Mouse (Mus musculus): ENCODE results near the gene Ext2.

The Ext2 gene

GRCm38 (mm10) chr2:93739044-93739569 is 83.3 kb downstream of the Ext2 start:
- CTCF ChIA-PET = no interaction called here

DNA sequence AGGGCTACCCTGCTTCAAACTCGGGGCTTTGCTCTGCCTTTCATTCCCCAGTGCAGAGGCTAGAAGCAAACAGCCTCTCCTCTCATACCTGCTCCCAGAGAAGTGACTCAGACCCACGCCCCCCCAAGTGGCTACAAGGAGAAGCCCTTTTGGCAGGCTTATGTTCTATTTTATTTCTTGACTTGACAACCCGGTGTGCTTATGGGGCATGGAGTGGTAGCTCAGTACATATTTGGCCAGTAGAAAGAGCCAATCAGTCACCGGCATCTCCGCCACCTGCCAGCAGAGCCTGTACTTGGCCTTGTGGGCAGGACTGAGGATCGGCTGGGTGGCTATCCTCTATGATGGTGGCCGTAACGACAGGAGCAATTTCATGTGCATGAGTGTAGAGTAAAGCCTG is 85.2 kb downstream of the Ext2 start:
- CTCF ChIA-PET = no interaction called here

DNA sequence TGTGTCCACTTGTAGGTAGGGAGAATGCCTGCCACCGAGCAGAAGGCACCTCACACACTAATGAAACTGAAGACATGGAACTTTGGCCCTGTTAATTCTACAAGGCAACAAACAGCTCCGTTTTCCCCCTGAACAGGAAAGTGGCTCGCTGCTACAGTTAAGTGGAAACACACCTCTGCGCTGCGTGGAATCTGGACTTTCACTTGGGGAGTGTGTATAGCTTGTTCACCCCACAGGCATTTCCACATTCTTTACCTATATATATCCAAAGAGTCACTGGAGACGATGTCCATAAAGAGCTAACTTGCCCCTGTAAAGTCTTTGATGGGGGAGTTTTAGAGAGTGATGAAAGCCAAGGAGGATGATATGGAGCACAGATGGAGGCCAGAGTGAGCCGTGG is 89.7 kb downstream of the Ext2 start:
- CTCF ChIA-PET = no interaction called here

GRCm38 (mm10) chr2:93729585-93729984 is 92.8 kb downstream of the Ext2 start:
- CTCF ChIA-PET = no interaction called here

DNA sequence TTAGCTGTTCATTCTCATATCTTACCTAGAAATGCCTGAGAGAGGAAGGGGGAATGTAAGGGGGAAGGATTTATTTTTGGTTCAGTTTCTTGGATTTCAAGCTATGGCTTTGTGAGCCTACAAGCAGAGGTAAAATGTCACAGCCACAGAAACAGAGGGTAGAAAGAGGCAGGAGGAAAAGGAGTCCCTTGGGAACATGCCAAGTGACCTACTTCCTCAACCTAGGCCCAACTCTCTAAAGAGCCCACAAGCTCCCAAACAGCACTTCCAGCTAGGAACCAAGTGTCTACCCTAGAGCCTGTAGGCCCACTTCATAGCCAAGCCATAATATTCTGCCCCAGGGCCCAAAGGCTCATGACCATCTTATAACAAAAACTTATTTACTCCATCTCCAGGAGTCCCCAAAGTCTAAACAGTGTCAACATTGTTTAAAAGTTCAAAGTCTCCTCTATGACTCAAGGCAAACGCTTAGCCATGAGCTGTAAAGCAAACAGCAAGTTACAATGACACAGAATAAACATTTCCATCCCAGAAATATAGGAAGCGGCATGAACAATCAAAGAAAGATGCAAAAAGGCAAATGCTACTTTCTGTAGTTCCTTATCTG is 99.1 kb downstream of the Ext2 start:
- CTCF ChIA-PET = no interaction called here

DNA sequence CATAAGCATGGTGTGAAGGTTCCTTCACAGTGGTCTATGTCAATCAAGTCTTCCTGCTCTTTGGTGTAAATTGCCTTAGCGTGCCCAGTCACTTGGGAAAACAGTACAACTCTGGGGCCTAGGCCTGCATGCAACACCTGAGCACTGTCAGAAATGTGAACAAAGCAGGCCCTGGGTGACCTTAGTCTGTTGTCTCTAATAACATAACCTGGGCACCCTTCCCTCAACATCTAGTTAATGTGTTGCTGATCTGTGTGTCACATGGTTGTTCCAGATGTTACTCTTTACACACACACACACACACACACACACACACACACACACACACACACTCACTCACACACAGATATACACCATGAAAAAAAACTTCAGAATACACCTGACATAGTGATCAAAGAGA is 101.4 kb downstream of the Ext2 start:
- CTCF ChIA-PET = no interaction called here

- CTCF ChIA-PET = no interaction called here
Observed at GRCm38 (mm10) chr2:93719792-93720675, 102.3 kb downstream of the Ext2 start.

DNA sequence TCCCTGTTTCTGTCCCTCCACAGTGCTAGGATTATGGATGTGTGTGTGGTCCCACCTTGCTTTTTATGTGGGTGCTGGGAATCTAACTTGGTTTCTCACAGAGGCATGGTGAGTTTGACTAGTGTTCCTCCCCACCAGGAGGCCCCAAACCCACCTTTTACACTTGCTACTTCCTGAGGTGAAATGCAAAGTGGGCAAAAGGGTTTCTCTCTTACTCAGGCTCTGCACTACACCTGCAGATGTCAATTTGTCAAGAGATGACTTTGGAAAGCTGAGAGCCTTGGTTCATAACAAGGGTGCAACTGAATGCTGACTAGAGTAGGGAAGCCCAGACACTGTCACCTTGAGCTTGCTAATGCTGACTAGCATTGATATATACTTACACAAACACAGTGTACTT is 109.1 kb downstream of the Ext2 start:
- CTCF ChIA-PET = no interaction called here

GRCm38 (mm10) chr2:93711460-93711859 is 110.9 kb downstream of the Ext2 start:
- CTCF ChIA-PET = no interaction called here

GRCm38 (mm10) chr2:93709696-93710095 is 112.7 kb downstream of the Ext2 start:
- CTCF ChIA-PET = no interaction called here

DNA sequence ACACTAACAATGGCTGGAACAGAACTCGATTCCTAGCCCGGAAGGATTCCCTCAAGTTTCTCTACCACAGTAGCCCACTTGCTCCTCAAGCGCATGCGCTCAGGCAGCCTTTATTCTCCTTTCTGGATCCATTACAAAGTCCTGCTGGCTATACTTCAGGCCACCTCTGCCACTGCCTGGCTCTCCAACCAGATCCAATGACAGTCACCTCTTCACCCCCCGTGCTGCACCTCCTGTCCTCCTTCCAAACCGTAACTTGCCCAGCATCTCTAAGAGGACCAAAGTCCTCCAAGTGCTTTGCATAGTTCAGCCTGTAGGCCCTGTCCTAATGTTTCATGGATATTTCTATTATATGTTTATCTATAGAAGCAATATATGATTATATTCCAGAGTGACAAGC is 113.1 kb downstream of the Ext2 start:
- CTCF ChIA-PET = no interaction called here

DNA sequence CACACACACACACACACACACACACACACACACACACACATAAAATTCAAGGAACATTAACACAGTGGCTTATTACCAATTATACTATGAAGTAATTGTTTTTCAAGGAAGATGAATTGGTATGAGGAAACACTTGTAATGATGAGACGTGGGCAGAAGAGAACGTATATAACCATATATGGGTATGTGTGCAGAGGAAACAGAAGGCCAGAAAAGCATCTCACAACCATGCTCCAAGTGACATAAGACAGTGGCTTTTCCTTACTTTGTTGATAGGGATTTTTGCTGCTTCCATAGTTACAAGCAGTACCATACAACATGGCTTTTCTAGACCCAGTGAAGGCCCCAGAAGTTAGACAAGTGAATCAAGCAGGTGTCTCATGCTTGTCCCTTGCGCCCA is 115.5 kb downstream of the Ext2 start:
- CTCF ChIA-PET = no interaction called here

DNA sequence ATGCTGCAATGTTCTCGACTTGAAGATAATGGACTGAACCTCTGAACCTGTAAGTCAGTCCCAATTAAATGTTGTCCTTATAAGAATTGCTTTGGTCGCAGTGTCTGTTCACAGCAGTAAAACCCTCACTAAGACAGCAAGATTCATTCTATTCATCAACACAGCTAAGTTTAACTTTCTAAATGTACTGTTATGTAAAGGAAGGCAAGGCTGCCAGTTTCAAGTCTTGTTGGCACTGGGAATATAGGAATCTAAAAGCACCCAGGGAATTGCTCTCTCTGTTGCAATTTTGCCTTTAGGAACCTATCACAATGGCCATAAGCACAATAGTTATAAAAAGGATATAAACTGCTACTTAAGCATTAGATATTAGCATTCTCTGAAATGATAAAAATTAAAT is 116.0 kb downstream of the Ext2 start:
- CTCF ChIA-PET = no interaction called here

GRCm38 (mm10) chr2:93704195-93704594 is 118.2 kb downstream of the Ext2 start:
- CTCF ChIA-PET = no interaction called here

DNA sequence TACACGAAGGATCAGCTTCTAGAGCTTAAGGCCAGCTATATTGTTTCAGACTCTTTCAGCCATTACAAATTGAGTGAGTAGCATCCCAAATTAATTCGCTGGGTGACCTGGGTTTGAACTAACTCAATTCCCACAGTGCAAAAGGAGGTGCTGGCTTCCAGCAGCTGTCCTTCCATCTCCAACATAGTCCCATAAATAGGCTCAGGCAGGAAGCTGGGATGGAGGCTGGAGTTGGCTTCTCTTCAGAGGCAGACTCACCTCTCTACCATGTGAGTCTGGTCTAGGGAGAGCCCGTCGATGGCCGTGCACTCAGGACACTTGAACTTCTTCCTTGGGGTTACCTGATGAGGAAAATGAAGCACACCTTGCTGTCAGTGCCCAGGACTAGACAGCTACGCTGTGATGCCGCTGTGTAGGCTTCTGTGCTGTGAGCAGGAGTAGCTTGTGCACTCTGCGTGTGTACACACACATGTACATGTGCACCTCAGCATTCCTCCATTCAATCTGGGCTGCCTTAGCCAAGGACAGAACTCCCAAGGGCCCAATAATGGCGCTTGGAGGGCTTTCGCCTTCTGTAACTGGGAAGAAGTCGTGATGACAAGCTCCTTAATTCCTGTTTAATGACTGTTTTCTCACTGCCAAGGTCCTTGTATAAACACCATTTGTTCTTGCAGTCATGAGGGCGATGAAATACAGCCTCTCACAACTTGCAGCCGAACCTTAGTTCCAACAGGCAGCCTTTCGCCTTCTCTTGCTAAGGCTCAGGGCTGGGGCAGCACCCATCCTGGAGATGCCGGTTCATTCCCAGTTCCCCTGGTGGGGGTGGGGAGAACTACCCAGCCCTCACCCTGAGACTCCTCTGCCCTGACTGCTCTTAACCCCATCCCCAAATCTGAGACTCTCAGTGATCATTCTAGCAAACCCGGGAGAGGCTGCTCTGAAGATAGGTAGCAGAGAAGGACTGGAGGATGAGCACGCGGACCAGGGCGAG is 119.1 kb downstream of the Ext2 start:
- CTCF ChIA-PET = no interaction called here

DNA sequence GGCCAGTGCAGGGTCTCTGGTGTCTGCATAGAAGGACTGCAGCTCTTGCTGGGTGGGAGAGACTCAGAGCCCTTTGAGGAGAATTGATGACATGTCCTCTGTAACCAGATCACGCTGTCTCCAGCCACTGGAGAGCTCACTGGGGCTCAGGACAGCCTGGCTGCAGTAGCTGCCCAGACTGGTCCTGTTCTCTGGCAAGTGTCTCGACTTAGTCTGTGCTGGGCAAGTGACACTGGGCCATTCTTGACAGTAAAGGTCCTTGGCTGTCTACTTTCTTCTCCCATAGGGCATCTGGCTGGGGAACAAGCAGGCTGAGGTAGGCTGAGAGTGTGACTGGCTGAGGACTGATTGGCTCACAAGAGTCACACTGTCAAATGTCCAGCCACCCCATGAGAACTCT is 123.0 kb downstream of the Ext2 start:
- CTCF ChIA-PET = interaction anchor here (0.7 kb wide), 1 partner anchor 15 kb away, joined by 3 read pairs; no protein-coding TSS in a partner anchor

GRCm38 (mm10) chr2:93696181-93696641 is 126.2 kb downstream of the Ext2 start:
- CTCF ChIA-PET = no interaction called here

GRCm38 (mm10) chr2:93693101-93693500 is 129.3 kb downstream of the Ext2 start:
- CTCF ChIA-PET = no interaction called here

- CTCF ChIA-PET = no interaction called here
Observed at GRCm38 (mm10) chr2:93690064-93690930, 132.1 kb downstream of the Ext2 start.

DNA sequence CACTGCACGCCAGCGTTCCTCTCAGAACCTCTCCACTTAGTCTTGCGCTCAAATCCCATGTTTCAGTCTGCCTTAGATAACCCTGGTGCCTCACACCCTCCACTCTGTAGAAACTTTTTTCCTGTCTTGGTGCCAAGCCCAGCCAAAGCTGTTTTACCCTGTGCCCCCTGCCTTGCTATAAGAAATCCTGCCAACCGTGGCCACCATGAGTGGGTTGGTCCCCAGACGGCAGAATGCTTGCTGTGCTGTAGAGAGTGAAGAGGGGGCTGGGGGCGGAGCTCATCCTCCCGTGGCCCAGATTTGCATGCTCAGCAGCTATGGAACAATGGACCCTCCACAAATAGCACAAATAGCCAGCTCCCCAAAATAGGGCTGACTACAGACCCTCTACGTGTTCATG is 138.7 kb downstream of the Ext2 start:
- CTCF ChIA-PET = no interaction called here

- CTCF ChIA-PET = no interaction called here
Observed at GRCm38 (mm10) chr2:93682601-93683202, 139.7 kb downstream of the Ext2 start.

Measured in spleen, embryonic (tissue).